Mouse (Mus musculus) layer of hippocampus, adult 9-11 months (tissue): ENCODE measurements around the gene Il4i1.
A peak's percentile ranks its signal among the peaks of the same experiment; 100 is the strongest.

Source experiments
- DNase-seq: peaks from one replicate; pipeline ENCODE4 v3.0.0; 2022

The Il4i1 gene

DNA sequence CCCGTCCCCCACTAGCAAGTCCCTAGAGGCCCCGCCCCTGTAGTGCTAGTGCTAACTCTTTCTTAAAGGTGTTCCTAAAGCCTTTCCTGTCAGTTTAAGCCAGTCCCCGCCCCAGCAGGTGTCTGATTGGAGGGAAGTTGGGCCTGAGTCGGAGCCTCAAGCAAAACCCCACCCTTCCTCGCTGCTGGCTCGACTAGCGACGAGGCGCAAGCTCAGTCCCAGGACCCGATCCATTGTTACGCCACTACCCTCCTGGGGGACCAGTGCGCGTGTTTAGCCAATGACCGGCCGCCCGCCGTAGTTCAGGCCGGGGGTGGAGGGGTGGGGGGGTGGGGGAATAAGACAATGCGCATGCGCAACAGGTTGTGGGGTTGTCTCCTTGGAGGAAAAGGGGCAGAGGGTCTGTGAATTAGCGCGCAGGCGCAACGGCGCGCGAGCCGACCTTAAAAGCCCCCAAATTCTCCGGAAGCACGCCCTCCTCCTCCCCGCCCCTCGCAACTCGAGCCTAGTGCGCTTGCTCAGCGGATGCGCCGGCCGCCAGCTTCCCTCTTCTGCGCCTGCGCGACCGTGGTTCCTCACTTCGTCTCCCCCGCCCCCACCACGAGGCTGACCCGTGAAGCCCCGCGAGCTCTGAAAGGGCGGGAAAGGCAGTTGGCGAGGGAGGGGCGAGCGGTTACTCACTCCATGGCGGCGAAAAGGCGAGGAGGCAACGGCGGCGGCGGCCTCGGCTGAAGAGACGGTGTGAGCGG, at the start of gene Il4i1, which contains the start of gene Nup62:
Gene Il4i1, plus strand, starts transcription at position 667 of the 749 bp plus-strand sequence.
Gene Nup62, plus strand, starts transcription at position 368 of the 749 bp plus-strand sequence.
- DNase-seq, result peak; percentile 99

DNA sequence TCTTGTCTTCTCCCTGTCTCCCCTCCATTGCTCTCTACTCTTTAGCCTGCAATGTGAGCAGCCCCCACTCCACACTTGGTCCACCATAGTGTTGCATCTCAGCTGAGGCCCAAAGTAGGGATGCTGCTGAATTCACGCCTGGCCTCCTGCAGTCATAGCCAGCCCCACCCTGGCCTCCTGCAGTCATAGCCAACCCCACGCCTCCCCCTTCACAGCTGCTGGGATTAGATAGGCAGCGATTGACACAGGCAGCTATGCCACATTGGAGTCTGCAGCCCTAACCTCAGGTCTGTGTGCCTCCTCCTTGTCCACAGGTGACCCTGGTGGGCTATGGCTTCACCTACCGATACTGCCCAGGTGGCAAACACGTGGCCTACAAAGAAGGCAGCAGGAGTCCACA, 48.1 kb upstream of the Il4i1 start:
- DNase-seq, result no peak

- no peak for DNase-seq
Measured at GRCm38 (mm10) chr7:44770046-44770578, 46.1 kb upstream of the Il4i1 start.

DNA sequence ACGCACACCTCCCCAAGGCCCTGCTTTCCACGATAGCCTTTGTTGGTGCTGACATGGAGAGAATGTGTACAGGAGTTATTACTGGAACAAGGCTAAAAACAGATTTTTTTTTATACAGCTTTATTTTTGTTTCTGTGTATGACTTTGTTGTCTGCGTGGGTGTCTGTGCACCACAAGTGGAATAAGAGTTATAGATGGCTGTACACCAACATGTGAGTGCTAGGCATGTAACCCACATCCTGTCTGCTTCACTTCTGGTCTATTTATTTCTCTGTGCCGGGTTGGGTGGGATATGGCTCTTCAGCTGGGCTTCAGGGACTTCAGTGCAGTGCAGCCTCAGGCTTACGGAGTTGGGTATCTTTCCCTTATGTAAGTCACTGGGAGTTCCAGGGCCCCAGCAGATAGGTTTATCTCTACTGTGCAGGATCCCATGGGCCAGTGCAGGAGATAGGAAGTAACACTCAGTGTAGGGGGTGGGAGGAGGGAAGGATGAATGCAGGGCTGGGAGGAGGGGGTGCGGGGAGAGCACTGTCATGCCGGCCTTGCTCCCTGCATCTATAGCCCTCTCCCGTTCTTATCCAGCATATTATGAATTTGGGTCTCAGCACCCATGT, 43.5 kb upstream of the Il4i1 start:
- DNase-seq, result no peak

DNA sequence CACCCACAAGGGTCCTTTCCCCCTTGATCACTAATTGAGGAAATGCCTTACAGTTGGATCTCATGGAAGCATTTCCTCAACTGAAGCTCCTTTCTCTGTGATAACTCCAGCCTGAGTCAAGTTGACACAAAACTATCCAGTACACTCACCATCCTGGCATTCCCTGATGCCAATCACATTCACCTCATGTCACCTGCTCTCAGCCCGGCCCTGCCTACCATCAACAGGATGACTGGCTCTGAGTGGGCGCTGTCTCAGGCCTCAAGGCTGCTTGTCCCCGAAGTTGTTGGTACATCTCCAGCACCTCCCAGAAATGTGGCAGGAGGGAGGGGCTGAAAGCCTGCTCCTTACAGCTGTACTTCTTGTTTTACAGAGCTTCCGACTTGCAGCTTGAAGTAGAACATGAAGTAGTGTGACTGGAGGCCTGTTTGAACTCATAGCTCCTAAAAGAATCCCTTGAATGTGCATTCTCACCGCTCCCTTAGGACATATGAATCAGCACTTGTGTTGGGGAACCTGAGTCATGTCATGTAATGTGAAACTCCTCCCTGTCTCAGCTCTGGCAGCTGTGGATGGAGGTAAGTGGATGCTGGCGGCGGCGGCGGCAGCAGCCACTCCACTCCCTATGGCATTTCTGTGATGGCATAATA, 39.2 kb upstream of the Il4i1 start:
- DNase-seq, result no peak

GRCm38 (mm10) chr7:44780101-44780500, 36.1 kb upstream of the Il4i1 start:
- no peak for DNase-seq

GRCm38 (mm10) chr7:44789531-44789930, 26.7 kb upstream of the Il4i1 start:
- DNase-seq, result no peak

DNA sequence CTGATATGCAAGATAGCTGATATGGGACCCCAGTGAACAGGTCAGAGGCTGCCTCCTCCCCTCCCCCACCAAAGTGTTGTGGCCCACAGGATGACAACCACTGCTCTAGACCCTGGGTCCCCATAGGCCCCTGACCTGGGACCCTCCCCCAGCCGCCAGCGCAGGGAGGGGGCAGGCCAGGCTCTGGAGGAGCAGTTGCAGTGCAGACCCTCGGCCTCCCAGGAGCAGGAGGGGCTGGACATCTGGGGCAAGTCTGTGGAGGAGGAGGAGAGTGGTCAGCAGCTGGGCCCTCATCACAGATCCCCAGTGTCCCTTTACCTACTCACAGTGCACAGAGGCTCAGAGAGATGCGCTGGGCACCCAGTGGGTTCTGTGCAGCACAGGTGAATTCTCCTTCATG, 26.1 kb upstream of the Il4i1 start:
- DNase-seq, result no peak

GRCm38 (mm10) chr7:44792781-44793180, 23.4 kb upstream of the Il4i1 start:
- DNase-seq, result no peak

DNA sequence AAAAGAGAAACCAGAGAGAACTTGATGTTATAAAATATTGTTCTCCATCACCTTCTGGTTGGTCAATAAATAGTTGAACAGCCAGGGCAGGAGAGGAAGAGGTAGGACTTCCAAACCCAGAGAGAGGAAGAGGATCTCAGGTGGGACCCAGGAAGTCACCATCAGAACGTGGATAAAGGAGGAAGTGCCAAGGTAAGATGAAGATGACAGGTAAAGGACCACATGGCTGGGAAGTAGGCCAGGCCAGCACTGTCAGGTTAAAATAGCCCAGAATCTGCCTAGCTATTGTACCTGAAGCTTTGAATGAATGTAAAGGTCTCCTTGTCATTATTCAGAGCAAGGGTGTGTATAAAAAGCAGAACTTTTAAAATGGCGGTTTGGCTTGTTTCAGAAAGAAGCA, 7.3 kb upstream of the Il4i1 start:
- no peak for DNase-seq

- no peak for DNase-seq
Measured at GRCm38 (mm10) chr7:44809466-44809865, 6.7 kb upstream of the Il4i1 start.

- no peak for DNase-seq
Measured at GRCm38 (mm10) chr7:44810365-44810764, 5.8 kb upstream of the Il4i1 start.

- DNase-seq, result no peak
Measured at GRCm38 (mm10) chr7:44810819-44811557, 5.2 kb upstream of the Il4i1 start.

GRCm38 (mm10) chr7:44812651-44813325, 3.4 kb upstream of the Il4i1 start:
- no peak for DNase-seq

DNA sequence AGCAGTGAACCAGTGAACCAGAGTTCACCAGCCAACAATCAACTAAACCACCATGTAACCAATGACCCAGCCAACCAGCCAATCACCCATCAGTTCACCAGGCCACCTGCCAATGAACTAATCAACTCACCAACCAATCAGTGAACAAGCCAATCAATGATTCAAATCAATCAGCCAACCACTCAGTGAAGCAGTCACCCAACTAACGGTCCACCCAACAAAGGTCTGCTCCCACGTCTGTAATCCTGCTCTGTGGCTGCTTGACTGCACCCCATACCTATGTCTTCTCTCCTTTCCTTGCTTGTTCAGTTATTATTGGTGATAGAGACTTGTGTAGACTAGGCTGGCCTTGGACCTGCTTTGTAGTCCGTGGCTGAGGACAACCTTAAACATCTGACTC, 2.2 kb upstream of the Il4i1 start:
- DNase-seq, result no peak

GRCm38 (mm10) chr7:44814423-44814822, 1.8 kb upstream of the Il4i1 start:
- DNase-seq, result no peak

GRCm38 (mm10) chr7:44814952-44815553, 1.1 kb upstream of the Il4i1 start:
- no peak for DNase-seq

DNA sequence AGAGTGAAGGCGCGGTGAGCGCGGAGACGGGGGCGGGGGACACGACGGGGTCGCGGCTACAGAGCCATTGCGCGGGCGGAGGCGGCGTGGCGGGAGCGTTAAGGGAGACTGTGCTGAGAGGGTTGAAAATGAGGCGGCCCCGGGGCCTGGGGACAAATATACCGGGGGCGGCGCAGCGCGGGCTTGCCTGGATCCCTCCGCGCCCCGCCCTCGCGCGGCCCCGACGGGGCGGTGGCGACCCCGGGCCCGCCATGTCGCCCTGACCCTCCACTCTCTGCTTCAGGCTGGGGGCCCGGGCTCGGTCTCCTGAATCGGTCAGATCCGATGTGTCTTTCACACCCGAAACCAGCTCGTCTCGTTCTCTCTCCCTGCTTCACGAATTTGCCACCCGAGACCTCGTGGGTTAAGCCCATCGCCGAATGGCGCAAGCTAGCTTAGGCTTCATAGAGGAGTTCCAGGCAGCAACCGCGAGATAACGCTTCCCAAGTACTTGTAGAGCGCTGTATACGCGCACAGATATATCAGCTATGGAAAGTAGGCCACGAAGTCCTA, 359 bp downstream of the Il4i1 start, which contains the start of gene Atf5:
Gene Atf5, minus strand, starts transcription at position 189 of the 552 bp plus-strand sequence.
- DNase-seq, result no peak

- DNase-seq, result no peak
Measured at GRCm38 (mm10) chr7:44817441-44817840, 1.3 kb downstream of the Il4i1 start.

GRCm38 (mm10) chr7:44818164-44818563, 2.0 kb downstream of the Il4i1 start:
- no peak for DNase-seq

DNA sequence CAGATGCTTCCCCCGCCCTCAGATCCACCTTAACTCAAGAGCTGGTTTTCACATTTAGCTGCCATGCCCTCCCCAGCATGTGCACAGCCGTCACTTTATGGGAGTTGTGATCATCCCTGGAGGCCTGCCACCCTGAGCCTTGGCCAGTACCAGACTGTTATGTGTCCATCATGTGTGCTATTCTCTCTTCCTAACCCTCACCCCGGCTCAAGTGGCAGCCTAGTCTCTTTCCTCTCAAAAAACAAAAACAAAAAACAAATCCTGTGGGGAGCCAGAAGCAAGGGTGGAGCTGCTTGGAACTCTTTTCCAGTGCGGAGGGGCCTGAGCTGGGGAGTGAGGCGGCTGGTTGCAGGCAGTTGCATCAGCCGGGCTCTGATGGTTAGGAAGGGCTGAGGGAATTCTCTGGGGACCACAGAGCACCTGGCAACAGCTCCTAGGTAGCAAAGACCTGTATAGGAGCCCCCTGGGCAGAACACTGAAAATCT, 2.6 kb downstream of the Il4i1 start:
- DNase-seq, result no peak
